Mouse (Mus musculus): ENCODE measurements around the gene Trpm1.
"Not testable (repeated sequence)": the region's sequence is repeated elsewhere in the genome, so short reads cannot be mapped to it uniquely, and the experiment has no call there.

The Trpm1 gene

DNA sequence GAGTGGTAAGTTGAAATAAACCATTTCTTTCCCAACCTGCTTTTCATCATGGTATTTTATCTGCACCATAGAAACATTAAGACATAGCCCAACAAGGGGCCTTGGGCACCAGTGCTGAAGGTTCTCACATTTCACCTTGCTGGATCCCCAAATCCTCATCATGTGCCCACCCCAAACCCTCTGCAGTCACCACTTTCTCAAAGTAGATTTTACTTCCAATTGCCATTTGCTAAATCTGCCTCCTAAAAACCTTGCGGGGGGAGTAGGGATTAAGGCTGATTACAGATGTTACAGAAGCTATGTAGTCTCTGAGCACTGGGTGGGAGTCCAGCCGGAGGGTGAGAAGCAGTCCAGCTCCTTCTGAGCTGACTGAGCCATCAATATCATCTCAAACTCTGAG is at the start of gene Trpm1:
Gene Trpm1, plus strand, starts transcription at position 301 of the 400 bp plus-strand sequence.
- DNase-seq (ENCODE audit: low spot score in 2 of 2) = no peak

DNA sequence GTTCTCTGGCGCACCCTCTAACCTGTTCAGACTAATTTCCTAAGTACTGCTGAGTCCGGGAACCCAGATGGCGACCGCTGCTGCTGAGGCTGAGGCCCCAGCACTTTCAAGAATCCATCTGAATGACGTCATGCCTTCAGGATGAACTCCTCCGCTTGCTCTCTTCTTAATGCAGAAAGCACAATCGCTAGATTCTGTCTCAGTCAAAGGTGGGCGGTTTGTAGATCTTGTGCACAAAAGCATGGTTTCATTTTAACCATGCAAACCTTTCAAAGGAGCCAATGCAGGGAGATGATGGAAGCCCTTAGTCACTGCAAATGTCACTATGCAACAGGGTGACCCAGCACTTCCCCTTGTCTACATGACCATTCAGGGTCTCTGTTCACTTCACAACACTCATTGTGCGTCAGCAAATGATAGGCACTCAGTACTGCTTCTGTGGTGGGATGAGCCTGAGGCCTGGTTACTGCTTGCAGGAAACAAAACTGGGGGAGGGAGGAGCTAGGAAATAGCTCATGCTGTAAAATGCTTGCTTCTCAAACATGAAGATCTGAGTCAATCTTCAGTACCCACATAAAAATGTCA is 31.4 kb upstream of the Trpm1 start:
- DNase-seq (ENCODE audit: low spot score in 2 of 2) = peak; percentile 7 to 38

DNA sequence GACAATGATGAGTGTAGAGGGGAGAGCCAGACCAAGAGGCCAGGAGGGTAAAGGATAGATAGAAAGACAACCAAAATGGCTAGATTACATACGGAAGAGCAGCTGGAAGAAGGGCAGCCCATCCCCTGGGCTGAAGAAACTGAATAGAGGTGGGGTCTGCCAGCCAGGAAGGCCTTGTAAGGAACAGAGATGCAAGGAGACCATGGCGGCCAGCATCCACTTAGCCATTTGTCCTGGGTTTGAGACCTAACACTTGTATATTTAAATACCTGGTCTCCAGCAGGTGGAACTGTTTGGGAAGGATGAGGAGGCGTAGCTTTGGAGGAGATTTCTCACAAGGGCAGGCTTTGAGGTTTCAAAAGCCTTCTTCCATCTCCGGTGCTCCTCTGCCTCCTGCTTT is 29.9 kb upstream of the Trpm1 start:
- no peak for DNase-seq (ENCODE audit: low spot score in 2 of 2)

DNA sequence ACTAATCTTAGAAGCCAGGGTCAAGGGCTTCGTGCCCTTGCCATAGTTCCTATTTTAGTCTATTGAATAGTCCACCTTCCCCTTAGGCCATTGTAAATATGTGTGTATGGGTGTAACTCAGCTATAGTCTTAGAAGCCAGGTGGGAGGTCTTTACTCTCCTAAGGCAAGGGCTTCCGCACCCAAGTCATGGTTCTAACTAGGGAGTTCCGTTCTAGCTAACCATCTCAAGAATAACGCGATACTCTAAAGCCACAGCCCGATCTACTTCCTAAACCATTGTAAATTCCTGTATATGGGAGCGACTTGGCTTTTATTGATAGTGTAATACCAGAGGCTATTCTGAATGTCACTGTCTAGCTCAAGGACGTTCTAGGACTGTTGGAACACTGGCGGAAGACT is 27.6 kb upstream of the Trpm1 start:
- not testable (repeated sequence) for DNase-seq (ENCODE audit: low spot score in 2 of 2)

DNA sequence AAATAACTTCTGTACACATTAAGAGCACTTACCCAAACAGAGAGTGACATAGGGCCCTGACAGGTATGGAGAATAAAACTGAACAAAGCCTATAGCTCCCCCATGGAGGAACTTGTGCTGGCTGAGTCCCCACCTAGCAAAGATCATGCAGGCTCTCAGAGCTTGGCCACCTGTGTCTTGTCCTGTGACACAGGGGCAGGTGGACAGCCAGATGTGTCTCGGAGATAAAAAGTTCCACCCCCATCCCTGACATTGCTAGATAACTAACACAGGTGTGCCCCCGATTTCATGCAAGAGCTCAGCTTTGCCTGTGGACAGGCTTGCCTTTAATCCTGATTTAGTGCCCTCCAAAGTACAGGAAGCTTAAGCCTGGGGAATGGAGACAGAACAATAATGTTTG is 13.8 kb upstream of the Trpm1 start:
- DNase-seq (ENCODE audit: low spot score in 2 of 2) = no peak

DNA sequence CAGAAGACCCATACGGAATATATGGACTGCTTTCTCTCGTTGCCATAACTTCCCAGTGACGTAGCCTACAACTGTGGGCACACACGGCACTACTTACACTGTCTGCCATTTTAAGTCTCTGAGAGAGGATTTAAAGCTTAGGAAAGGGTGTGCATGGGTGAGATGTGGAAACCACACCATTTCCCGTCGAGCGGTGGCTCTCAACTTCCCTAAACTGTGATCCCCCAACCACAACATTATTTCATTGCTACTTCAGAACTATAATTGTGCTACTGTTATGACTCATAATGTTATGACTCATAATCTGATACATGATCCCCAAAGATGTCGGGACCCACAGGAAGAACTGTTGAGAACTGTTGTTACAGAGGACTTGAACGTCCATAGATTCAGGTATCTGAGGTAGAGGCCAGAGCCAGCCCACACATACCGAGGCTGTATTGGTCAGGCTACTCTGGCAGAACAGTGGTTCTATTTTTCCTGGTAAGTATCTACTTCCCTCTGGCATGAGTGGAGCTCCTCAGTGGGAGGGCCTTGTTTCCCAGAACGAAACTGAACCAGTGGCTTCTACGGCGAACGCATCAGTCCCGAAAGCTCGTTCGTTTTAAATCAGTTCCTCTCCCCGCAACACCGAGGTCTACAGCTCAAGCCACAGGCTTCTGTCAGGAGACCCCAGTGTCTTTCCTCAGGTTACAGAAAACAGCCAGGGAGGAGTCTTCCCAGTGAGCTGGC is 12.2 kb upstream of the Trpm1 start:
- DNase-seq (ENCODE audit: low spot score in 2 of 2) = no peak

DNA sequence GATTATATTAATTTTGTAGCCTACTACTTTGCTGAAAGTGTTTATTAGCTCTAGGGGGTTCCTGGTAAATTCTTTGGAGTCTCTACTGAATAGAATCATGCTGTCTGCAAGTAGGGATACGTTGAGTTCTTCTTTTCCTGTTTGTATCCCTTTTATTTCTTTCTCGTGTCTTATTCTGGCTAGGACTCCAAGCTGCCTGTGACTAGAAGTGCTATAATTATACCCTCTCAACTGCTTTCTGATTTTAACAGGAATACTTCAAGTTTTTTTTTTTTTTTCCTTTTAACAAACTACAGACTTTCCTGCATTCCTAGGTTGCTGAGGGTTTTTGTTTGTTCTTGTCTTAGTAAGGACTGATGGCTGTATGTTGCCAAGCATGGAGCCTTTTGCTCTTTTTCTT is 4.3 kb upstream of the Trpm1 start:
- no peak for DNase-seq (ENCODE audit: low spot score in 2 of 2)

DNA sequence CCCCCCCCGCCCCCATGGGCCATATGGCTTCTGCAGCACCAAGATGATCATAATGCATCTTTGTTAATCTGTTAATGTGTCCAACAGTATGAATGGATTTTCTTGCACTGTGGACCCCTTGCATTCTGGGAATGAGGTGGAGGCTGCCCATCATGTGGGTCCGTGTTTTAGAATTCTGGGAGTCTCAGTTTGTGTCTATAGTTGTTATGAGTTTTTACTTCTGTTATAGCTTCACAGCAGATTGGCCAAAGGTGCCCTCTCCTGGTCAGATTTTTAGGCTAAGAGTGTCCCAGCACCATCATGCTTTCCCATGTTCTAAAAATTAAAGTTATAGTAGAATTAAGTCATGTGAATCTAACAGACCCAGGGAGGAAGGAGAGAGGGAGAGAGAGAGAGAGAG is 3.9 kb upstream of the Trpm1 start:
- DNase-seq (ENCODE audit: low spot score in 2 of 2) = no peak

DNA sequence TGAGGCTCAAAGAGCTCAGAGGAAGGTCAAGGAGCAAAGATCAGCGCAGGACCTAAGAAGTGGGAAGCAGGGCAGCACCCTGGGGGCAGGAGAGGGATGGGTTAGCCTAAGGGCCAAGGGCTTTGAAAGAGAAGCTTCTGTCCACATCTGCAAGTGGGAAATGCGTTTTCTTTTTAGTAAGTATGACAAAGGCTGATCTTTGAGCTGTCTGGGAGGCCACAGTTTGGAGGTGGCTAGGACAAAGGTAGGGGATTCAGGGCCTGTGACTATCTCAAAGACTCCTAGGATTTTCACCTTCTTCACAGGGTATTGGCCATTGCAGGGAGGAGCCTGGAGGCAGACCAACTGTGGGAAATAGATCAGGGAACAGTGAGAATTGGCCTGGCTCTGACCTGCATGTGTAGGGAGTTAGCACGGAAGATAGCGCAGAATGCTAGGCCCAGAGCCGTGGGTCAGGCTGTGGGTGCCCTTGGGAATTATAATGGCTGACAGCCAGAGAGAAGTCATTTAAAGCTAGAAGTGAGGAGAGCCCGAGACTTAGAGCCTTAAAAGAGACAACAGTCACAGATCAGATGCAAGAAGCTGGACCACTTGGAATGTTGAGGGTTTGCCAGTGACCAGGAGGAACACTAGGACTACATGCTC is 3.1 kb upstream of the Trpm1 start:
- DNase-seq (ENCODE audit: low spot score in 2 of 2) = no peak

DNA sequence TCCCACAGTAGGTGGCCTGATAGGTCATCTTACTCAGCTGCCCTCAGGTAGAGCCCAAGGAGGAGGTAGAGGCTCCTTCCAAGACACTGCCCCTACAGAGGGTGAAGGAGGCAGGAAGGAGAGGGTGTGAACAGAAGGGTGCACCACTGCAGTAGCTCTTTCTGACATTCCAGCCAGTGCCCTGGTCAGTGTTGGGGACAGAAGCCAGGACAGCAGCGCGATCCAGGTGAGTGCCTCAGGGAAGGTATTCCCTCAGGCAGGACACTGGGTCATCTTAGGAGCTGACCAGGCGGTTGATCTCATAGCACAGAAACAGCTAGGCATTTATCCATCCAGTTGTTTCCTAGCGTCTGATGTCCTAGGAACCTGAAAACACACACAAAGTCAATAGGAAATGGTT is 1.6 kb downstream of the Trpm1 start:
- no peak for DNase-seq (ENCODE audit: low spot score in 2 of 2)

DNA sequence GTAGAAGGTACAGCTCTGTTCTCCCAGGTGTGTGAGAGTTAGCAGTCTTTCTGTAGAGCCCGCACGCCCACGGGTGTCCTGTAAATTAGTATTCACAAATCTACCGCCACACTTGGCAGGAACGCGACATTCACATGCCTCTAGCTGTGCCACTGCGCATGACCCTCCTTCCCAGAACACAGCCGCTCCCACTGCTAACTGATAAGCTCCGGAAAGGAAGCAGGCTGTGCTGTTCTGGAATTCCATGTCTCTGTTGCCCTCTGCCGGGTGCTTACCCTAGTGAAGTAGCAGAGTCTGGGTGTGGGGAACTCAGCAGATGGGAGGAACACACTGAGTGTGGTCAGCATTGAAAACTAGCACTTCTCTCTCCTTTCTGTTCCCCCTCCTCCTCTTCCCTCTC is 2.1 kb downstream of the Trpm1 start:
- peak; percentile 92 to 95 for DNase-seq (ENCODE audit: low spot score in 2 of 2)

DNA sequence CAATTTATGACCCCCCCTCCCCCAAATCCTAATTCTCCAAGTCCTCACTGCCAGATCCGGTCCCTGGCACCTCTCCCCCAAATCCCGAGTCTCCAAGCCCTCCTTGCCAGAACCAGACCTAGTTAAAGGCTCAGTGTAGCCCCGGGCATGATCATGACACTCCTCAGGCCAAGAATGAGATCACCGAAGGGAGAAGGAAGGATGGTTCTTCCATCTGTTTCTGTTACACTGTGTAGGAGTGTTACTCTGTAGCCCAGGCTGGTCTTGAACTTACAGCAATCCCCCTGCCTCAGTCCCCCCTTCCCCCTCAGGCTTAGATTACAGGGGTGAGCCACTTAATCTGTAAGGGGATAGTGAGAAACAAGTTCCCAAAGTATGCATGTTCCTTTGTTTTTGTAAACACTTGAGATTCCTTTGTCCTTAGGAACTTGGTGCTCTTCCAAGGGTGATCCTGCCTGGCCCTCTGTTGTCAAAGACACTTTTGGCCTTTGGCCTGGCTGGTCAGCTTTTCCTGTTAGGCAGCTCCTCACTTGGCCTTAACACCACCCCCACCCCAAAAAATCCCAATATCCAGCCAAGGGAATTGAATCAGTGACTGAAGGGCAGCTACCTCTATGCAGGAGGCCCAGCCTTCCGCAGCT is 2.8 kb downstream of the Trpm1 start:
- no peak for DNase-seq (ENCODE audit: low spot score in 2 of 2)

DNA sequence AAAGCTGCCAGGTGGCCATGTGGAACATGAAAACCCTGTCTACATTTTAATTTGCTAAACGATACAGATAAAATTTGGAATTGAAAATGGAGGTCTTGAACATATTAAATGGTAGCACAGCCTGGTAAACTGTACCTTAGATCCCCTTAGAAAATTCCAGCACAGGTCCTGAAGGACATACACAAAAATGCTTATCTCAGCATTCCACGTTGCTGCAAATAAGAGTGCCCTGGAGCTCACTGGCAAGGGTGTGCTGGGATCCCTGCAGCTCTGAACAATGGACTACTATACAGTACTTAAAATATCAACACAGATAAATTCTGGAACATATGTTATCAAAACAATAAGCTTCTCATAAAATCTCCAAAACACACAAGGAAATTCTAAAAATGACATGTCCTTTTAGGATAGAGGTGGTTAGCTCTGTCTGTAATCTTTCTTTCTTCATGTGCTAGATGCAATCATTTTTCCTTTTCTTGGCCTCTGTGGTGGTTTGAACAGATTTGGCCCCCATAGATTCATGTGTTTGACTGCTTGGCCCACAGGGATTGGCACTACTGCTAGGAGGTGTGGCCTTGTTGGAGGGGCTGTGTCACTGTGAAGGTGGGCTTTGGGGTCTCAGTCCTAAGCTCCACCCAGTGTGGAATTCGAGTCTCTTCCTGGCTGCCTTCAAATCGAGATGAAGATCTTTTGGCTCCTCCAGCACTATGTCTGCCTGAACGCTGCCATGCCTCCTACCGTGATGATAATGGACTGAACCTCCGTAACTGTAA is 3.5 kb downstream of the Trpm1 start:
- no peak for DNase-seq (ENCODE audit: low spot score in 2 of 2)

DNA sequence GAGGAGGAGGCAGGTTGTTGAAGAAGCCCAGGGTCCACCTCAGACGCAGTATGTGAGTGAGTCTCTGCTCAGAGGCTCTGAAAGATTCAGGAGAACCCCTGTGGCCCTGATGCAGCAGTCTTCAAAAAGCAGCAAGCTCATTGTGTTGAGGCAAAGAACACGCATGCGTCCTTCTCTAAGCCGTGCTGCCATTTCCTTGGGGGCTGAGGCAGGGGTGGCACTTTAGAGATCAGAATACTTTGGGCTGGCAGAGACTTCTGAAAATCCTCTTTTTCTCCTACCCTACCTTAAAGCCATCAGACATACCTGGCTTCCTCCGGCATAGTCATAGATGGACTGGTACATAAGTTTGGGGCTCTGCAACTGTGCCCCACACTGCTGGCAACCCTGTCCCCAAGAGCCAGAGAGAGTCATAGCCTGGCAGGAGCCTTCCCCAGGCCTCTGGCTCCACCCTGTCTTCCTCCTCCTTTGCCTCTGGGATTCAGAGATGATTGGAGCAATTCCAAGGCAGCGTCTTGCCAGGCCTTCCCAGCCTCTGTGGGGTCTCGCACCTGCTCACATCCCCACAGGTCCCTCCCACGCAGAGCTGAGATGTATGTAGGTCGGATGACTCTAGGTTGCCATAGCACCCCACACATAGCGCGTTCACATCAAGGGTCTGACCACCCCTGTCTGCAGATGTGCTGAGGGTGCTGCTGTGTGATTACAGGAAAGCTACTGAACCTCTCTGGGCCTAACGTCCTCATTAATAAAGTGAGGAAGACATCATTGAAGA is 4.8 kb downstream of the Trpm1 start:
- DNase-seq (ENCODE audit: low spot score in 2 of 2) = no peak

DNA sequence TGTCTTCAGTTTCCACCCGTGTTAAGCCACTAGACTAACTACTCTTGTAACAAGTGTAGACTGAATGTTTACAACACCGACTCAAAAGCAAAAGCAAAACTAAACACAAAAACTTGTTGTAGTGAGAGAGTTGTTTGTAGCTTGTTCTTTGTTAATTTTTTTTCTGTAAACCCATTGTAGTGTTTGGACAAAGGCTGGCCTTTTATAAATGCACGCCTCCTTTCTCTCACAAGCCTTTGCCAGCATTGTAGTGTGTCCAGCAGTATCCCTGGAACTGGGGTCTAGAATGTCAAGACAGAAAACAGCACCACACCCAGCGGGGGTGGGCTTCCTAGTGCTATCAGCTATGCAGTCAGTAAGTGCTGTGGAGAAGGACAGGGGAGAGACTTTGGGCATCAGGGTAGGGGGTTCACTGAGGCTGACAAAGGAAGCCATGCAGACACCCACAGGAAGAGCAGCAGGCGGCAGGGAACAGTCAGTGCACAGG is 5.5 kb downstream of the Trpm1 start:
- DNase-seq (ENCODE audit: low spot score in 2 of 2) = no peak

DNA sequence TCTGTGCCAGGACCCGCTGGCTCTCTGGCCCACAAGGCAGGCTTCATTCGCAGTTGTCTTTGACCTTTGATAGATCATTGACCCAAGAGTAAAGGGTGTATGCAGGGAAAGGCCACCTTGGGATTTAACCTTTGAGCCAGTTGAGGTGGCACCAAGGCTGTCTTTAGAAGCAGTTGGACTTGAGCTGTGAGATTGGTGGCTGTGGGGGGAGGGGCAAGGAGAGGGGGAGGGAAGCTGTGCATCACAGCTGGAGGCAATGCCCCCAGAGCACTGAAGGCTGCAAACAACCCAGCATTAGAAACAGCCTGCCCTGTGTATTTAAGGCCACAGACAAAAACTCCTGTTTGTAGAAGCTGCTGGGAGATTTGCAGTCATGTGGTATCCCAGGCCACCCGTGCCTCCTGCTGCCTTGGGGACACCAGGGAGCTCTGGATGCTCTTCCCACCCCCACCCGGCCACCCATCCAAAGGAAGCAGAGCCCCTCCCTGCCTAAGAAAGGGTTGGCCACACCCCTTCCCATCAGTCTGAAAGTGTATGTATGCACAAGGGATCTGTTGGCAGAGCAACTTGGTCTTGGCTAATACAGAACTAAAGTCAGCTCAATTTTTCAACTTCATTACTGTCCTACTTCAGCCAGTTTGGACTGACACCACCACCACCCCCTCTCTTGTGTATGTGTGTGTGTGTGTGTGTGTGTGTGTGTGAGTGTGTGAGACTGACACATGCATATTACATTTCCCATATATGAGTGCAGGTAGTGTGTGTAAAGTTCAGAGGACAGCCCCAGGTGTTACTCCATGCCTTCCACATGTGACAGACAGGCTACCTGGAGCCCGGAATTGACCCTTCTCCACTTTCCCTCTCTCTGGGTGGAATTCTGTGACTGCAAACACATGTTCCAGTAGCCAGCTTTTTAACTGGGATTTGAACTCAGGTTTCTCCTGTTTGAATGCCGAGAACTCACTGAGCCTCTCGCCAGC is 6.3 kb downstream of the Trpm1 start:
- no peak for DNase-seq (ENCODE audit: low spot score in 2 of 2)

DNA sequence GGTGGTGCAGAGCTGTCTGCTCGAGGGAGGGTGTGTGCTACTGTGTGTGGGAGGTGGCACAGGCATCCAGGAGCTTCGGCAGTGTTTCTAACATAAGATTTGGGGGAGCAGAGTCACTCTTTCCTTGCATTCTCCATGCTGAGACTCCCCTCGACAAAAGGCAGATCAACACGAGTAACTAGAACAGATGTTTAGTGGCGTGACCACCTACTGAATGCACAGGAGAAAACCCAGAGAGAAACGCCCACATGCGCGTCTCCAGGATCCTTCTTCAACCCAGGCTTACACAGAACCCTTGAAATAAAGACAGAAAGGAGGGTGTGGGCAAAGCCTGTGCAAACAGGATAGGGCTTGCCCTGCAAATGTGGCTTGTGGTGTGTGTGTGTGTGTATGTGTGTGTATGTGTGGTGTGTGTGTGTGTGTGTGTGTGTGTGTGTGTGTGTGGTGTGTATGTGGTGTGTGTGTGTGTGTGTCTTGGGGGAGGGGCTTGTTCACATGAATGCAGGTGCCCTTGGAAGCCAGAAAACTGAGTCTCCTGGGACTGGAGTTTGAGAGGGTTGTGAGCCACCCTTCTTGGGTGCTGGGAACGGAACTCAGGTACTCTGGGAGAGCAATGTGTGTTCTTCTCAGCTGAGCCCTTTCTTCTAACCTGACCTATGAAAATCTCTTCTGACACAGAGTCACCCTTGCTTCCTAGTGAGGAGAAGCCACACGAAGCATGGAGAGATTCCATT is 7.3 kb downstream of the Trpm1 start:
- peak; percentile 77 to 86 for DNase-seq (ENCODE audit: low spot score in 2 of 2)

DNA sequence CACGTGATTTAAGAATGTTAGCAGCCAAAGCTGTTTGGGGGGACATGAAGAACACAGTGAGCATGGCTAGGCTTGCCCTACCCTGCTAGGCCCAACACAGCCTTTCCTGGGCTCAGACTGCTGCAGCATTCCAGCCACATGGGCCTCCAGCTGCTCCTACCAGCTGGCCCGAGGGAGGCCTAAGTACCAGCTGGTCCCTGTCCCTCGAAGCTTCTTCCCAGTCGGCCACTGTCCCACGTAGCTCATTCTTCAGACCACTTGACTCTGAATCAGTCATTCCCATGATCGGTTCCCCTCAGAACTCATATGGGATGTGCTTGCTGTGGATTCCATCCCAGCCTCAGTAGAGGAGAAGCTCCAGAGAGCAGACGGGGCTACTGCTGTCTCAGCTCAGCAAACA is 8.4 kb downstream of the Trpm1 start:
- no peak for DNase-seq (ENCODE audit: low spot score in 2 of 2)

DNA sequence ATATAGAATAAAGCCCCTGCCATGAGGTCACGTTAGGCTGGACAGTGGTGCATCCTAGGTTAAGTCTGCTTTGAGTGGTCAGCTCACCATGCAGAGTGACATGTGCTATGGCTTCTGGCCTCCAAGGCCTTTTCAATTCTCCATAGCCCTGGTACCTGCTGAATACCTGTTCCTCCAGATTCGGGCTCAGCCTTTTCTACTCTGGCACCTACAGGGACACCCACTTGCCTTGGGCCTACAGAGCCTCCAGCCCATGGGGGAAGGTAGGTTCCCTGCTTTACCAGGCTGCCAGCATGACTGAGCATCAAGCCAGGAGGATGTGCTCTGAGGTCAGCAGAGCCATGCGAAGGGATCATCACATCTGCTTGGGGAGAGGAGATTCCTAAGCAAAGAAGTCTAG is 9.5 kb downstream of the Trpm1 start:
- no peak for DNase-seq (ENCODE audit: low spot score in 2 of 2)

All from right cerebral cortex, postnatal 36 days (tissue).